Mouse (Mus musculus): ENCODE results near the gene Nrxn2.

Gene Nrxn2

GRCm38 (mm10) chr19:6521630-6522029 is 103.1 kb downstream of the Nrxn2 start:
- DNase-seq = no peak

- no peak for DNase-seq
These were observed 103.8 kb downstream of the Nrxn2 start for GRCm38 (mm10) chr19:6522289-6522688.

GRCm38 (mm10) chr19:6525023-6525422 is 106.5 kb downstream of the Nrxn2 start:
- DNase-seq = no peak

GRCm38 (mm10) chr19:6526010-6526409 is 107.5 kb downstream of the Nrxn2 start:
- no peak for DNase-seq

- DNase-seq = no peak
These were observed 108.9 kb downstream of the Nrxn2 start for GRCm38 (mm10) chr19:6527439-6527838.

GRCm38 (mm10) chr19:6527839-6528531 is 109.5 kb downstream of the Nrxn2 start:
- no peak for DNase-seq

- DNase-seq = peak in 1 of 2 experiments; percentile 29
These were observed 110.9 kb downstream of the Nrxn2 start for GRCm38 (mm10) chr19:6529265-6529985.

- no peak for DNase-seq
These were observed 111.8 kb downstream of the Nrxn2 start for GRCm38 (mm10) chr19:6530359-6530758.

- DNase-seq = peak; percentile 49
These were observed 112.6 kb downstream of the Nrxn2 start for GRCm38 (mm10) chr19:6531011-6531631.

- peak; percentile 46 for DNase-seq
These were observed 113.4 kb downstream of the Nrxn2 start for GRCm38 (mm10) chr19:6531832-6532471.

GRCm38 (mm10) chr19:6532656-6533055 is 114.1 kb downstream of the Nrxn2 start:
- DNase-seq = no peak

GRCm38 (mm10) chr19:6533290-6534117 is 115.0 kb downstream of the Nrxn2 start:
- DNase-seq = no peak

GRCm38 (mm10) chr19:6534118-6534415 is 115.5 kb downstream of the Nrxn2 start:
- DNase-seq = no peak

GRCm38 (mm10) chr19:6536201-6536600 is 117.7 kb downstream of the Nrxn2 start:
- DNase-seq = no peak

- no peak for DNase-seq
These were observed 118.2 kb downstream of the Nrxn2 start for GRCm38 (mm10) chr19:6536696-6537095.

GRCm38 (mm10) chr19:6537526-6537925 is 119.0 kb downstream of the Nrxn2 start:
- no peak for DNase-seq

- no peak for DNase-seq
These were observed 120.0 kb downstream of the Nrxn2 start for GRCm38 (mm10) chr19:6538546-6538945.

GRCm38 (mm10) chr19:6539592-6539991 is 121.1 kb downstream of the Nrxn2 start:
- no peak for DNase-seq

GRCm38 (mm10) chr19:6540191-6540590 is 121.7 kb downstream of the Nrxn2 start:
- no peak for DNase-seq

- DNase-seq = no peak
These were observed 123.0 kb downstream of the Nrxn2 start for GRCm38 (mm10) chr19:6541521-6541920.

- DNase-seq = no peak
These were observed 124.0 kb downstream of the Nrxn2 start, which contains the start of gene Slc22a12 for GRCm38 (mm10) chr19:6542367-6543034. Gene Slc22a12, minus strand, starts transcription at chr19:6543032.

GRCm38 (mm10) chr19:6543035-6543383 is 124.5 kb downstream of the Nrxn2 start:
- no peak for DNase-seq
